Mouse (Mus musculus): ENCODE measurements around the gene Hpcal1.
A peak's percentile ranks its signal among the peaks of the same experiment; 100 is the strongest.

DNA sequence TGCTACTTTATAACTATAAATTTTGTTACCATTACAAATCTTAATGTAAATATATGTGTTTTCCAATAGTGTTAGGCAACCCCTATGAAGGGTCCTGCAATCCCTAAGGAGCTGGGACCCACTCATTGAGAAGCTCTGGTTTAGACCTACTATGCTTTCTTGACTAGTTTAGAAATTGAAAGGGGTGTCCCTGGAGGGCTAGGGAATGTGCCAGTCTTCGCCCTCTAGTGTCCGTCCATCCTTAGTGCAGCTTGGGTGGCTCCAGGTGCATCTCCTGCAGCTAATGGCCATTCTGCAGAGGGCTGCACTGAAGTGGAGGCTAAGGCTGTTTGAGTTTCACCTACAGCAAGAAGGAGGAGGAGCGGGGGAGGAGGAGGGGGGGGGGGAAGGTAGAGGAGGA, 87.7 kb downstream of the Hpcal1 start:
- no peak for TF ChIP-seq HCFC1 (IDR thresholded peaks at IDR 0.05; ENCODE audit: borderline replicate concordance, insufficient read depth, low read length)
- peak; percentile 33; the same call in 1 of the 2 replicates for TF ChIP-seq ZC3H11A (IDR thresholded peaks at IDR 0.05; ENCODE audit: borderline replicate concordance, low read depth, low read length)
- no peak for TF ChIP-seq CHD2 (IDR thresholded peaks at IDR 0.05; ENCODE audit: low read depth, low read length)
- no peak for TF ChIP-seq ZNF384 (IDR thresholded peaks at IDR 0.05; ENCODE audit: low read depth, low read length)

Data from ES-E14 (cell line).